Mouse (Mus musculus): ENCODE measurements at regions not wholly inside any gene's neighbourhood (a gene's known extent, or its start where the extent isn't known, plus 50 kb on each side); places are given as distances from the start of the nearest gene placed in this dataset.
"Not testable (repeated sequence)": the region's sequence is repeated elsewhere in the genome, so short reads cannot be mapped to it uniquely, and the experiment has no call there.

GRCm38 (mm10) chr5:3244067-3244466 lies 97.2 kb upstream of the Cdk6 start:
- TF ChIP-seq CTCF, POLR2A (IDR thresholded peaks at IDR 0.05; ENCODE audit: extremely low read depth, insufficient read depth, low read length): not testable (repeated sequence)

Data from cortical plate, adult 2 months (tissue).